Mouse (Mus musculus): Measurements from ENCODE around the gene Hoxa6. TPM values are rescaled to one million over a fixed set of nuclear protein-coding genes. Genes with fewer than 3 reads are reported as not detected.

The Hoxa6 gene
- polyA plus RNA-seq, 1 experiment: not detected

GRCm38 (mm10) chr6:52173648-52174047, 34.9 kb downstream of the Hoxa6 start:
- H3K9me3 ChIP-seq (ENCODE audit: control insufficient read depth, low read length): peaks cover 2% of the 10 kb centered on the region; the same call in 1 of the 2 replicates
- H3K27me3 ChIP-seq (ENCODE audit: control insufficient read depth): peaks cover 100% of the 10 kb centered on the region
- no peaks in the 10 kb centered on the region for H3K4me1 ChIP-seq (ENCODE audit: control insufficient read depth)
- H3K4me3 ChIP-seq (replicated peaks): no peak overlapping the region
- no peaks in the 10 kb centered on the region for H3K36me3 ChIP-seq (ENCODE audit: control insufficient read depth)
- TF ChIP-seq GATA1 (IDR thresholded peaks at IDR 0.05; ENCODE audit: low read length) (no peak), TAL1 (IDR thresholded peaks at IDR 0.05; ENCODE audit: low read length) (no peak)

- Histone ChIP-seq H3K4me3 (replicated peaks) (no peak overlapping the region), H3K9me3 (ENCODE audit: control insufficient read depth, low read length) (peaks cover 2% of the 10 kb centered on the region; the same call in 1 of the 2 replicates), H3K27me3 (ENCODE audit: control insufficient read depth) (peaks cover 100% of the 10 kb centered on the region), H3K4me1 (ENCODE audit: control insufficient read depth) (no peaks in the 10 kb centered on the region), H3K36me3 (ENCODE audit: control insufficient read depth) (no peaks in the 10 kb centered on the region)
- no peak for TF ChIP-seq GATA1 (IDR thresholded peaks at IDR 0.05; ENCODE audit: low read length)
- TF ChIP-seq TAL1 (IDR thresholded peaks at IDR 0.05; ENCODE audit: low read length): no peak
Observed at GRCm38 (mm10) chr6:52172501-52172900, 36.0 kb downstream of the Hoxa6 start.

GRCm38 (mm10) chr6:52171938-52172337, 36.6 kb downstream of the Hoxa6 start:
- peaks cover 100% of the 10 kb centered on the region for H3K27me3 ChIP-seq (ENCODE audit: control insufficient read depth)

GRCm38 (mm10) chr6:52171331-52171730, 37.2 kb downstream of the Hoxa6 start:
- Histone ChIP-seq H3K9me3 (ENCODE audit: control insufficient read depth, low read length) (no peaks in the 10 kb centered on the region; the same call in 1 of the 2 replicates), H3K27me3 (ENCODE audit: control insufficient read depth) (peaks cover 100% of the 10 kb centered on the region), H3K4me1 (ENCODE audit: control insufficient read depth) (no peaks in the 10 kb centered on the region), H3K36me3 (ENCODE audit: control insufficient read depth) (no peaks in the 10 kb centered on the region), H3K4me3 (replicated peaks) (no peak overlapping the region)
- TF ChIP-seq GATA1 (IDR thresholded peaks at IDR 0.05; ENCODE audit: low read length) (no peak), TAL1 (IDR thresholded peaks at IDR 0.05; ENCODE audit: low read length) (no peak)

More at GRCm38 (mm10) chr6:52171938-52172337, 36.6 kb downstream of the Hoxa6 start:
- Histone ChIP-seq H3K36me3 (ENCODE audit: control insufficient read depth) (no peaks in the 10 kb centered on the region), H3K4me3 (replicated peaks) (no peak overlapping the region), H3K9me3 (ENCODE audit: control insufficient read depth, low read length) (no peaks in the 10 kb centered on the region; the same call in 1 of the 2 replicates), H3K4me1 (ENCODE audit: control insufficient read depth) (no peaks in the 10 kb centered on the region)
- TF ChIP-seq GATA1 (IDR thresholded peaks at IDR 0.05; ENCODE audit: low read length): no peak
- TF ChIP-seq TAL1 (IDR thresholded peaks at IDR 0.05; ENCODE audit: low read length): no peak

GRCm38 (mm10) chr6:52170898-52171223, 37.7 kb downstream of the Hoxa6 start:
- Histone ChIP-seq H3K9me3 (ENCODE audit: control insufficient read depth, low read length) (no peaks in the 10 kb centered on the region; the same call in 1 of the 2 replicates), H3K36me3 (ENCODE audit: control insufficient read depth) (no peaks in the 10 kb centered on the region), H3K4me1 (ENCODE audit: control insufficient read depth) (no peaks in the 10 kb centered on the region), H3K4me3 (replicated peaks) (no peak overlapping the region), H3K27me3 (ENCODE audit: control insufficient read depth) (peaks cover 100% of the 10 kb centered on the region)
- TF ChIP-seq GATA1 (IDR thresholded peaks at IDR 0.05; ENCODE audit: low read length) (no peak), TAL1 (IDR thresholded peaks at IDR 0.05; ENCODE audit: low read length) (no peak)

GRCm38 (mm10) chr6:52170166-52170897, 38.2 kb downstream of the Hoxa6 start:
- Histone ChIP-seq H3K4me1 (ENCODE audit: control insufficient read depth) (no peaks in the 10 kb centered on the region), H3K36me3 (ENCODE audit: control insufficient read depth) (no peaks in the 10 kb centered on the region), H3K4me3 (replicated peaks) (no peak overlapping the region), H3K9me3 (ENCODE audit: control insufficient read depth, low read length) (no peaks in the 10 kb centered on the region; the same call in 1 of the 2 replicates), H3K27me3 (ENCODE audit: control insufficient read depth) (peaks cover 100% of the 10 kb centered on the region)
- TF ChIP-seq GATA1 (IDR thresholded peaks at IDR 0.05; ENCODE audit: low read length): no peak
- no peak for TF ChIP-seq TAL1 (IDR thresholded peaks at IDR 0.05; ENCODE audit: low read length)

- H3K36me3 ChIP-seq (ENCODE audit: control insufficient read depth): no peaks in the 10 kb centered on the region
- no peaks in the 10 kb centered on the region for H3K4me1 ChIP-seq (ENCODE audit: control insufficient read depth)
- no peaks in the 10 kb centered on the region; the same call in 1 of the 2 replicates for H3K9me3 ChIP-seq (ENCODE audit: control insufficient read depth, low read length)
- H3K27me3 ChIP-seq (ENCODE audit: control insufficient read depth): peaks cover 100% of the 10 kb centered on the region
- no peak overlapping the region for H3K4me3 ChIP-seq (replicated peaks)
- TF ChIP-seq TAL1 (IDR thresholded peaks at IDR 0.05; ENCODE audit: low read length): no peak
- TF ChIP-seq GATA1 (IDR thresholded peaks at IDR 0.05; ENCODE audit: low read length): no peak
Observed at GRCm38 (mm10) chr6:52169499-52170165, 38.9 kb downstream of the Hoxa6 start.

- H3K4me1 ChIP-seq (ENCODE audit: control insufficient read depth): no peaks in the 10 kb centered on the region
- no peak overlapping the region for H3K4me3 ChIP-seq (replicated peaks)
- TF ChIP-seq GATA1 (IDR thresholded peaks at IDR 0.05; ENCODE audit: low read length) (no peak), TAL1 (IDR thresholded peaks at IDR 0.05; ENCODE audit: low read length) (no peak)
- H3K36me3 ChIP-seq (ENCODE audit: control insufficient read depth): no peaks in the 10 kb centered on the region
- H3K27me3 ChIP-seq (ENCODE audit: control insufficient read depth): peaks cover 100% of the 10 kb centered on the region
- no peaks in the 10 kb centered on the region; the same call in 1 of the 2 replicates for H3K9me3 ChIP-seq (ENCODE audit: control insufficient read depth, low read length)
Observed at GRCm38 (mm10) chr6:52168191-52169055, 40.1 kb downstream of the Hoxa6 start.
